Mouse (Mus musculus) embryonic fibroblast, embryonic 13.5 days (primary cell): ENCODE measurements at regions not wholly inside any gene's neighbourhood (a gene's known extent, or its start where the extent isn't known, plus 50 kb on each side); places are given as distances from the start of the nearest gene placed in this dataset.

Experiments used
- CTCF ChIP-seq: IDR thresholded peaks from 2 replicates; pipeline ENCODE4 v1.5.1; 2011; ENCODE audit warnings: mild to moderate bottlenecking, control low read depth, low read length, moderate library complexity, borderline replicate concordance; ENCODE audit not compliant: insufficient read depth
- POLR2A ChIP-seq: IDR thresholded peaks from 2 replicates; pipeline ENCODE4 v1.6.1; 2011; ENCODE audit warnings: low read depth, mild to moderate bottlenecking, control low read depth, low read length, moderate library complexity

- TF ChIP-seq CTCF: no peak
- no peak for TF ChIP-seq POLR2A
These were observed 301.3 kb downstream of the Vrk1 start for GRCm38 (mm10) chr12:106311320-106311825.
